Mouse (Mus musculus): Measurements from ENCODE around the gene Castor2. TPM values are rescaled to one million over a fixed set of nuclear protein-coding genes. Genes with fewer than 3 reads are reported as not detected.

Gene Castor2
- polyA plus RNA-seq, 1 experiment from 2014 or later, result 19.4 TPM

- H3K4me1 ChIP-seq, result no peaks in the 10 kb centered on the region
- H3K27ac ChIP-seq, result no peak overlapping the region
- no peaks in the 10 kb centered on the region for H3K36me3 ChIP-seq (replicated peaks)
- no peak overlapping the region for H3K9ac ChIP-seq
- H3K9me3 ChIP-seq, result 0 out of 2 replicates have a peak, but pooled peaks cover 3% of the 10 kb centered on the region
- no peak for ATAC-seq (ENCODE audit: low FRiP score)
- 58% methylated on average over 18 of the region's 18 CpGs for WGBS
- no peak overlapping the region for H3K4me2 ChIP-seq
- H3K27me3 ChIP-seq, result peaks cover 3% of the 10 kb centered on the region; the same call in 1 of the 2 replicates
- H3K4me3 ChIP-seq (replicated peaks), result no peak overlapping the region
Observed at GRCm38 (mm10) chr5:134080685-134081548, 18.6 kb upstream of the Castor2 start.

GRCm38 (mm10) chr5:134085227-134085626 lies 14.3 kb upstream of the Castor2 start:
- ATAC-seq (ENCODE audit: low FRiP score), result no peak
- Histone ChIP-seq H3K36me3 (replicated peaks) (no peaks in the 10 kb centered on the region), H3K9ac (no peak overlapping the region), H3K4me1 (no peaks in the 10 kb centered on the region), H3K9me3 (no peaks in the 10 kb centered on the region), H3K4me2 (no peak overlapping the region), H3K27ac (no peak overlapping the region), H3K27me3 (peaks cover 3% of the 10 kb centered on the region; the same call in 1 of the 2 replicates), H3K4me3 (replicated peaks) (no peak overlapping the region)
- WGBS, result 72% methylated on average over 4 of the region's 4 CpGs

GRCm38 (mm10) chr5:134085887-134086639 lies 13.4 kb upstream of the Castor2 start:
- no peak overlapping the region for H3K4me2 ChIP-seq

GRCm38 (mm10) chr5:134087211-134087610 lies 12.3 kb upstream of the Castor2 start:
- no peak for ATAC-seq (ENCODE audit: low FRiP score)
- no peak overlapping the region for H3K27ac ChIP-seq
- WGBS, result 82% methylated on average over 5 of the region's 5 CpGs
- no peak overlapping the region for H3K9ac ChIP-seq
- H3K9me3 ChIP-seq, result no peaks in the 10 kb centered on the region
- H3K36me3 ChIP-seq (replicated peaks), result no peaks in the 10 kb centered on the region
- H3K4me3 ChIP-seq (replicated peaks), result no peak overlapping the region
- no peaks in the 10 kb centered on the region for H3K27me3 ChIP-seq
- no peak overlapping the region for H3K4me2 ChIP-seq
- no peaks in the 10 kb centered on the region for H3K4me1 ChIP-seq

More at GRCm38 (mm10) chr5:134085887-134086639, 13.4 kb upstream of the Castor2 start:
- Histone ChIP-seq H3K9me3 (no peaks in the 10 kb centered on the region), H3K4me3 (replicated peaks) (no peak overlapping the region), H3K36me3 (replicated peaks) (no peaks in the 10 kb centered on the region), H3K4me1 (no peaks in the 10 kb centered on the region), H3K27ac (no peak overlapping the region), H3K9ac (no peak overlapping the region), H3K27me3 (no peaks in the 10 kb centered on the region)
- WGBS, result 85% methylated on average over 3 of the region's 3 CpGs
- no peak for ATAC-seq (ENCODE audit: low FRiP score)

GRCm38 (mm10) chr5:134095766-134096165 lies 3.7 kb upstream of the Castor2 start:
- Histone ChIP-seq H3K36me3 (replicated peaks) (no peaks in the 10 kb centered on the region), H3K9me3 (no peaks in the 10 kb centered on the region), H3K9ac (no peak overlapping the region), H3K4me3 (replicated peaks) (no peak overlapping the region), H3K4me1 (peaks cover 18% of the 10 kb centered on the region), H3K4me2 (no peak overlapping the region), H3K27me3 (no peaks in the 10 kb centered on the region), H3K27ac (no peak overlapping the region)
- 87% methylated on average over 2 of the region's 2 CpGs for WGBS
- ATAC-seq (ENCODE audit: low FRiP score), result no peak

- WGBS, result 47% methylated on average over 13 of the region's 13 CpGs
- H3K4me1 ChIP-seq, result peaks cover 35% of the 10 kb centered on the region
- H3K36me3 ChIP-seq (replicated peaks), result 0 out of 2 replicates have a peak, but pooled peaks cover 3% of the 10 kb centered on the region
- H3K27me3 ChIP-seq, result no peaks in the 10 kb centered on the region
- peak overlapping the region; percentile 86 for H3K4me2 ChIP-seq
- peak overlapping the region; percentile 27; the same call in 1 of the 2 replicates for H3K27ac ChIP-seq
- H3K9ac ChIP-seq, result peak overlapping the region; percentile 85
- no peak for ATAC-seq (ENCODE audit: low FRiP score)
- H3K9me3 ChIP-seq, result no peaks in the 10 kb centered on the region
- H3K4me3 ChIP-seq (replicated peaks), result peak overlapping the region; percentile 66
Observed at GRCm38 (mm10) chr5:134098341-134098902, 1.1 kb upstream of the Castor2 start.

- 0% methylated on average over 17 of the region's 17 CpGs for WGBS
- H3K4me1 ChIP-seq, result peaks cover 35% of the 10 kb centered on the region
- peak overlapping the region; percentile 66 for H3K4me3 ChIP-seq (replicated peaks)
- H3K9ac ChIP-seq, result peak overlapping the region; percentile 85
- H3K4me2 ChIP-seq, result peak overlapping the region; percentile 86
- H3K27me3 ChIP-seq, result no peaks in the 10 kb centered on the region
- 0 out of 2 replicates have a peak, but pooled peaks cover 3% of the 10 kb centered on the region for H3K36me3 ChIP-seq (replicated peaks)
- H3K27ac ChIP-seq, result peak overlapping the region; percentile 27; the same call in 1 of the 2 replicates
- no peaks in the 10 kb centered on the region for H3K9me3 ChIP-seq
- ATAC-seq (ENCODE audit: low FRiP score), result peak; percentile 67
Observed at GRCm38 (mm10) chr5:134098976-134099375, 535 bp upstream of the Castor2 start.

- Histone ChIP-seq H3K36me3 (replicated peaks) (0 out of 2 replicates have a peak, but pooled peaks cover 4% of the 10 kb centered on the region), H3K4me2 (peak overlapping the region; percentile 86), H3K4me3 (replicated peaks) (peak overlapping the region; percentile 66), H3K9ac (peak overlapping the region; percentile 85), H3K4me1 (peaks cover 35% of the 10 kb centered on the region), H3K27me3 (no peaks in the 10 kb centered on the region), H3K27ac (peak overlapping the region; percentile 87; the same call in 1 of the 2 replicates), H3K9me3 (no peaks in the 10 kb centered on the region)
- WGBS, result under 1% methylated on average over 17 of the region's 17 CpGs
- peak; percentile 48 for ATAC-seq (ENCODE audit: low FRiP score)
Observed at GRCm38 (mm10) chr5:134100232-134100771, 791 bp downstream of the Castor2 start.

GRCm38 (mm10) chr5:134101322-134101721 lies 1.8 kb downstream of the Castor2 start:
- Histone ChIP-seq H3K27me3 (no peaks in the 10 kb centered on the region), H3K9me3 (no peaks in the 10 kb centered on the region), H3K9ac (no peak overlapping the region), H3K36me3 (replicated peaks) (0 out of 2 replicates have a peak, but pooled peaks cover 11% of the 10 kb centered on the region), H3K4me1 (peaks cover 35% of the 10 kb centered on the region), H3K4me2 (peak overlapping the region; percentile 86), H3K4me3 (replicated peaks) (peak overlapping the region; percentile 66; the same call in 1 of the 2 replicates), H3K27ac (0 out of 2 replicates have a peak overlapping the region, but pooled peaks have one; percentile 8)
- ATAC-seq (ENCODE audit: low FRiP score), result no peak
- 64% methylated on average over 5 of the region's 5 CpGs for WGBS

- Histone ChIP-seq H3K9me3 (no peaks in the 10 kb centered on the region), H3K27ac (0 out of 2 replicates have a peak overlapping the region, but pooled peaks have one; percentile 8), H3K4me1 (peaks cover 35% of the 10 kb centered on the region), H3K27me3 (no peaks in the 10 kb centered on the region), H3K9ac (no peak overlapping the region), H3K4me3 (replicated peaks) (0 out of 2 replicates have a peak overlapping the region, but pooled peaks have one; percentile 66), H3K4me2 (peak overlapping the region; percentile 86), H3K36me3 (replicated peaks) (0 out of 2 replicates have a peak, but pooled peaks cover 12% of the 10 kb centered on the region)
- ATAC-seq (ENCODE audit: low FRiP score), result no peak
- WGBS, result 51% methylated on average over 5 of the region's 5 CpGs
Observed at GRCm38 (mm10) chr5:134101883-134102282, 2.4 kb downstream of the Castor2 start.

- H3K4me1 ChIP-seq, result peaks cover 35% of the 10 kb centered on the region
- no peak overlapping the region for H3K4me2 ChIP-seq
- no peak overlapping the region for H3K27ac ChIP-seq
- H3K9ac ChIP-seq, result no peak overlapping the region
- no peaks in the 10 kb centered on the region for H3K9me3 ChIP-seq
- no peak overlapping the region for H3K4me3 ChIP-seq (replicated peaks)
- 78% methylated on average over 6 of the region's 6 CpGs for WGBS
- peaks cover 14% of the 10 kb centered on the region; the same call in 1 of the 2 replicates for H3K36me3 ChIP-seq (replicated peaks)
- ATAC-seq (ENCODE audit: low FRiP score), result no peak
- H3K27me3 ChIP-seq, result no peaks in the 10 kb centered on the region
Observed at GRCm38 (mm10) chr5:134102720-134103119, 3.2 kb downstream of the Castor2 start.
